Mouse (Mus musculus): ENCODE data around the gene Mxd1. TPM values are rescaled to one million over a fixed set of nuclear protein-coding genes. Genes with fewer than 3 reads are reported as not detected.

The Mxd1 gene
- polyA plus RNA-seq, 1 experiment from 2014 or later: 11.2 TPM

GRCm38 (mm10) chr6:86605260-86605659, 63.7 kb downstream of the Mxd1 start:
- DNase-seq (ENCODE audit: low spot score): peak; percentile 63

GRCm38 (mm10) chr6:86599951-86600414, 69.0 kb downstream of the Mxd1 start:
- DNase-seq (ENCODE audit: low spot score): peak; percentile 3

GRCm38 (mm10) chr6:86599197-86599596, 69.8 kb downstream of the Mxd1 start:
- peak; percentile 56 for DNase-seq (ENCODE audit: low spot score)

- peak; percentile 6 for DNase-seq (ENCODE audit: low spot score)
These were observed 70.2 kb downstream of the Mxd1 start for GRCm38 (mm10) chr6:86598742-86599193.

Other genes starting within 250 kb of the Mxd1 start
- 0.25 and 0.31 TPM in 2 replicates for gene Gm44790, start 242.5 kb downstream of the Mxd1 start, polyA plus RNA-seq (2015; fragmentation: Nextera tagmentation; extraction: Ambion mirVana)
- gene C87436, start 230.8 kb downstream of the Mxd1 start, polyA plus RNA-seq (2015; fragmentation: Nextera tagmentation; extraction: Ambion mirVana): 29.8 and 30.8 TPM in 2 replicates
- 466 and 487 TPM in 2 replicates for gene Pcbp1, start 142.8 kb downstream of the Mxd1 start, polyA plus RNA-seq (2015; fragmentation: Nextera tagmentation; extraction: Ambion mirVana)
- gene Asprv1, start 41.0 kb downstream of the Mxd1 start, polyA plus RNA-seq (2015; fragmentation: Nextera tagmentation; extraction: Ambion mirVana): 6.9 and 9.5 TPM in 2 replicates
- gene Snrnp27, start 15.4 kb upstream of the Mxd1 start, polyA plus RNA-seq (2015; fragmentation: Nextera tagmentation; extraction: Ambion mirVana): 149 and 164 TPM in 2 replicates
- 30.6 and 37.0 TPM in 2 replicates for gene Gmcl1, start 64.2 kb upstream of the Mxd1 start, polyA plus RNA-seq (2015; fragmentation: Nextera tagmentation; extraction: Ambion mirVana)
- 33.6 and 34.0 TPM in 2 replicates for gene Anxa4, start 124.4 kb upstream of the Mxd1 start, polyA plus RNA-seq (2015; fragmentation: Nextera tagmentation; extraction: Ambion mirVana)
- 13.6 and 19.0 TPM in 2 replicates for gene Aak1, start 180.4 kb upstream of the Mxd1 start, polyA plus RNA-seq (2015; fragmentation: Nextera tagmentation; extraction: Ambion mirVana)